Mouse (Mus musculus) heart, adult 2 months (tissue): ENCODE measurements around the gene Cuedc1.

Source experiments
- CTCF ChIP-seq: fragments of 200-600 bp; IDR thresholded peaks from 2 replicates; pipeline ENCODE4 v1.8.1; 2022; ENCODE audit warnings: antibody characterized with exemption, mild to moderate bottlenecking, moderate library complexity
- POLR2A ChIP-seq: fragments of 200-500 bp; IDR thresholded peaks from 2 replicates; pipeline ENCODE4 v1.6.1; 2011; ENCODE audit warnings: mild to moderate bottlenecking, low read depth, low read length, control low read depth; ENCODE audit not compliant: insufficient read depth

DNA sequence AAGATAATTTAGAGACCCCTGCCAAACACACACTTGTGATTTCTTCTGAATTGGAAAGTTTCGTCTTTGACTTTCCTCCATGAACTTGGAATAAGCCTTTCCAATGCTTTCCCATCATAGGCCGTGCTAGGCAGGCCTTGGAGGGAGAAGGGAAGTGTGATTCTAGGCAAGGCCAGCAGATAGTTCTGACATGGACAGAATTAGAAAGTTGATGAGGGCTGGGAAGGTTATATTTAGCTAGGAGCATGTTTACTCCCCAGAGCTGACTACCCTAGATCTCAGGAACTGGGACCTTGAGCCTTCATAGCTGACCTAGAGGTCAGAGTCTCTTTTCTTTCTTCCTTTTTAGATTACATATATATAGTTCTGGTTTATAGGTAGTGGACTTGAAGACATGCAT, 103.3 kb downstream of the Cuedc1 start:
- TF ChIP-seq CTCF (no peak), POLR2A (peak; percentile 47; the same call in 1 of the 2 replicates)
